21 mouse cellular contexts compared by ENCODE assay signal in the genomic region with DNA sequence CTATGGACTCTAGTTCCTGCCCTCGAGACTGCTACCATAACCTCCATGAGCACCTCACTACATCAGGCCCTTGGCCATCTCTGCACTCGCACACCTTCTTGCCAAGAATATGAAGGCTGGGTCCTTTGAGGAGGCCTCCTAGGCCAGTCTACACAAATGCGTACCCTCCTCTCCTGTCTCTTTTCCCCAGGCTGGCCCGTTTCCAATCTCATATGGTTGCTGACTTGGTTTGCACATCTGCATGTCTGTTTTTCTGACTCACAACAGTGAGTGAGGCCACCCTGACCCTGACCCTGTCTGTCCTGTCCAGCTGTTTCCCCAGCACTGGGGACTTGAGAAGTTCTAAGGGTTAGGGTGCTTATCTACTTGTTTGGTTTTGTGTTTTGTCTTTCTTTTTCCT. TPM values are rescaled to one million over a fixed set of nuclear protein-coding genes. Genes with fewer than 3 reads are reported as not detected.
DNase-seq lines count a peak whose midpoint lies in the region; ATAC-seq lines count a peak whose summit lies in the region.
"Had no signal": no experiment of that assay in that cellular context is flagged by ENCODE, and none has a peak within 500 bp of the region (broad histone marks: within the 10 kb centered on the region; RNA-seq: fewer than 3 reads in every experiment).

No protein-coding gene starts in this region.

- no peak for ATAC-seq in embryonic facial prominence, embryonic 13.5 days (ENCODE audit: insufficient number of reproducible peaks, insufficient read depth, low FRiP score, low TSS enrichment, low read depth)
- ATAC-seq: forebrain, embryonic 16.5 days; hindbrain, embryonic 16.5 days; inflammation-experienced regulatory T-cells, adult 6 months; intestine, postnatal 0 days had no signal

- peaks cover 95% of the 10 kb centered on the region for H3K36me3 ChIP-seq in embryonic facial prominence, embryonic 13.5 days
- peaks cover 96% of the 10 kb centered on the region for H3K36me3 ChIP-seq in embryonic facial prominence, embryonic 10.5 days (replicated peaks)

- H3K4me3 ChIP-seq in embryonic facial prominence, embryonic 13.5 days: no peak overlapping the region
- no peak overlapping the region for H3K4me3 ChIP-seq in embryonic facial prominence, embryonic 10.5 days
- H3K4me3 ChIP-seq: embryonic facial prominence, embryonic 12.5 days; forebrain, embryonic 12.5 days; heart, embryonic 10.5 days; hindbrain, embryonic 12.5 days had no signal

- no peaks in the 10 kb centered on the region for H3K27me3 ChIP-seq in embryonic facial prominence, embryonic 13.5 days
- H3K27me3 ChIP-seq in embryonic facial prominence, embryonic 10.5 days (replicated peaks; ENCODE audit: low read depth, poor library complexity, severe bottlenecking): no peaks in the 10 kb centered on the region
- H3K27me3 ChIP-seq: embryonic facial prominence, embryonic 12.5 days; forebrain, embryonic 12.5 days; hindbrain, embryonic 12.5 days had no signal

- WGBS in embryonic facial prominence, embryonic 13.5 days: 82% methylated on average over 4 of the region's 4 CpGs
- WGBS in embryonic facial prominence, embryonic 10.5 days: 87% methylated on average over 4 of the region's 4 CpGs

- H3K9ac ChIP-seq in embryonic facial prominence, embryonic 13.5 days: 0 out of 2 replicates have a peak overlapping the region, but pooled peaks have one; percentile 11
- H3K9ac ChIP-seq: embryonic facial prominence, embryonic 12.5 days; forebrain, embryonic 12.5 days; hindbrain, embryonic 12.5 days had no signal

- no peaks in the 10 kb centered on the region for H3K9me3 ChIP-seq in embryonic facial prominence, embryonic 13.5 days
- H3K9me3 ChIP-seq in embryonic facial prominence, embryonic 10.5 days: no peaks in the 10 kb centered on the region
- H3K9me3 ChIP-seq: embryonic facial prominence, embryonic 12.5 days; forebrain, embryonic 12.5 days; heart, embryonic 10.5 days; hindbrain, embryonic 12.5 days had no signal

- H3K27ac ChIP-seq in embryonic facial prominence, embryonic 13.5 days: no peak overlapping the region
- H3K27ac ChIP-seq in embryonic facial prominence, embryonic 10.5 days (replicated peaks): no peak overlapping the region
- H3K27ac ChIP-seq: embryonic facial prominence, embryonic 12.5 days; forebrain, embryonic 12.5 days; heart, embryonic 10.5 days; hindbrain, embryonic 12.5 days had no signal

- no peaks in the 10 kb centered on the region for H3K4me1 ChIP-seq in embryonic facial prominence, embryonic 13.5 days
- H3K4me1 ChIP-seq in embryonic facial prominence, embryonic 10.5 days: no peaks in the 10 kb centered on the region
- H3K4me1 ChIP-seq: embryonic facial prominence, embryonic 12.5 days; forebrain, embryonic 12.5 days; hindbrain, embryonic 12.5 days had no signal

- no peak overlapping the region for H3K4me2 ChIP-seq in embryonic facial prominence, embryonic 13.5 days
- H3K4me2 ChIP-seq: embryonic facial prominence, embryonic 12.5 days; forebrain, embryonic 12.5 days; hindbrain, embryonic 12.5 days had no signal

- DNase-seq in adrenal gland, adult 2 months: peak; percentile 61
- DNase-seq in adrenal gland, postnatal 10 days: no peak
- DNase-seq in embryonic facial prominence, embryonic 10.5 days (ENCODE audit: low spot score): no peak
- peak; percentile 77 for DNase-seq in ovary, postnatal 36 days (ENCODE audit: low spot score)
- no peak for DNase-seq in ovary, postnatal 10 days (ENCODE audit: low spot score)
- no peak for DNase-seq in heart, adult 18-20 months
- DNase-seq: cerebellum, adult 2 months; cerebellum, postnatal 10 days; embryo, embryonic 11 days; gastrocnemius, postnatal 25 days; heart, postnatal 10 days; heart, postnatal 4 days had no signal

RNA-seq across cellular contexts. Expression of a gene that starts 10.4 kb away (rescaled TPM):
- total RNA-seq in adrenal gland, adult 2 months (2021): 10 to 100 TPM; 32.5 to 40.4 TPM
- 42.8 and 49.6 TPM in 2 replicates for polyA plus RNA-seq in adrenal gland, adult 2 months (2012; rRNA removed)
- 10 to 100 TPM; 29.9 to 49.3 TPM for total RNA-seq in adrenal gland, postnatal 10 days (2021)
- polyA plus RNA-seq in embryonic facial prominence, embryonic 13.5 days (2015; fragmentation: Nextera tagmentation; extraction: Ambion mirVana): 25.1 and 31.3 TPM in 2 replicates
- polyA plus RNA-seq in embryonic facial prominence, embryonic 10.5 days (2016; fragmentation: Nextera tagmentation; extraction: Ambion mirVana): 22.4 and 22.5 TPM in 2 replicates
- 10 to 100 TPM; 13.7 to 17.8 TPM for total RNA-seq in heart, adult 18-20 months (2021)

RNA-seq across cellular contexts. Expression of a gene that starts 13.2 kb away (rescaled TPM):
- total RNA-seq in adrenal gland, adult 2 months (2021): 100 to 1,000 TPM; 116 to 148 TPM
- polyA plus RNA-seq in adrenal gland, adult 2 months (2012; rRNA removed): 202 and 249 TPM in 2 replicates
- 100 to 1,000 TPM; 129 to 184 TPM for total RNA-seq in adrenal gland, postnatal 10 days (2021)
- polyA plus RNA-seq in embryonic facial prominence, embryonic 13.5 days (2015; fragmentation: Nextera tagmentation; extraction: Ambion mirVana): 68.9 and 69.4 TPM in 2 replicates
- polyA plus RNA-seq in embryonic facial prominence, embryonic 10.5 days (2016; fragmentation: Nextera tagmentation; extraction: Ambion mirVana): 74.7 and 84.0 TPM in 2 replicates
- total RNA-seq in heart, adult 18-20 months (2021): 10 to 100 TPM; 20.3 to 26.7 TPM

RNA-seq across cellular contexts. Expression of a gene that starts 40.4 kb away (rescaled TPM):
- total RNA-seq in adrenal gland, adult 2 months (2021): 10 to 100 TPM; 81.1 to 82.9 TPM
- 25.8 and 31.5 TPM in 2 replicates for polyA plus RNA-seq in adrenal gland, adult 2 months (2012; rRNA removed)
- total RNA-seq in adrenal gland, postnatal 10 days (2021): 10 to 100 TPM; 62.1 to 77.3 TPM
- 25.6 and 31.2 TPM in 2 replicates for polyA plus RNA-seq in embryonic facial prominence, embryonic 13.5 days (2015; fragmentation: Nextera tagmentation; extraction: Ambion mirVana)
- 20.2 and 22.5 TPM in 2 replicates for polyA plus RNA-seq in embryonic facial prominence, embryonic 10.5 days (2016; fragmentation: Nextera tagmentation; extraction: Ambion mirVana)
- 10 to 100 TPM; 67.6 to 75.5 TPM for total RNA-seq in heart, adult 18-20 months (2021)

RNA-seq across cellular contexts. Expression of a gene that starts 41.1 kb away (rescaled TPM):
- 100 to 1,000 TPM; 324 to 358 TPM for total RNA-seq in adrenal gland, adult 2 months (2021)
- 317 and 318 TPM in 2 replicates for polyA plus RNA-seq in adrenal gland, adult 2 months (2012; rRNA removed)
- 100 to 1,000 TPM; 248 to 255 TPM for total RNA-seq in adrenal gland, postnatal 10 days (2021)
- polyA plus RNA-seq in embryonic facial prominence, embryonic 13.5 days (2015; fragmentation: Nextera tagmentation; extraction: Ambion mirVana): 497 and 538 TPM in 2 replicates
- polyA plus RNA-seq in embryonic facial prominence, embryonic 10.5 days (2016; fragmentation: Nextera tagmentation; extraction: Ambion mirVana): 522 and 535 TPM in 2 replicates
- 100 to 1,000 TPM; 214 to 232 TPM for total RNA-seq in heart, adult 18-20 months (2021)

Comparison
In these comparisons a context has a peak if more than half of its experiments do, and no peak if none do; other contexts are left out.
1. DNase-seq: peak in adrenal gland, adult 2 months (single experiment) and ovary, postnatal 36 days (single experiment); none in adrenal gland, postnatal 10 days (single experiment), embryonic facial prominence, embryonic 10.5 days (single experiment), ovary, postnatal 10 days (single experiment) and heart, adult 18-20 months (0 of 2).
2. RNA of a gene that starts 13.2 kb away (total RNA-seq): 129 to 184 TPM in adrenal gland, postnatal 10 days and 116 to 148 TPM in adrenal gland, adult 2 months; 20.3 to 26.7 TPM in heart, adult 18-20 months; every median in the first group is over 4 times any median in the second.